Mouse (Mus musculus): ENCODE measurements around the gene Fis1.
A peak's percentile ranks its signal among the peaks of the same experiment; 100 is the strongest.

The Fis1 gene

DNA sequence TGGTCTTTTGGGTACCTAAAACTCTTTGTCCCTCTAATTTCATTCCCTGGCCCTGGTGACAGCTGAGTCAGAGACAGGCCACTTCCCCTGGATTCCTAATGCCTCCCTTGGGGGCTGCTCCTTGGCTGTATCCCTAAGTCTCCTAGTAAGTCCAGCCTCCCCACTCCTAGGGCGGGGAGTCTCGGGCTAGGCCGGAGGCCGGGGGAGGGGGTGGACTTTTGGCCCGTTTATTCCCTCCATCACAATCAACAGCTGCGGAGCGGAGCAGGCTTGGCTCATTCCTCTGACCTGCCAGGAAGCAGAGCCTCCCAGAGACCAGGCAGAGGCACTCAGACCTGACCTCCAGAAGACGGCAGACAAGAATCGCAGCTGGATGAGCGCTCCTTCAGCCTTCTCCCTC, 14.5 kb downstream of the Fis1 start:
- no peak for DNase-seq (ENCODE audit: low read depth, low spot score)

DNA sequence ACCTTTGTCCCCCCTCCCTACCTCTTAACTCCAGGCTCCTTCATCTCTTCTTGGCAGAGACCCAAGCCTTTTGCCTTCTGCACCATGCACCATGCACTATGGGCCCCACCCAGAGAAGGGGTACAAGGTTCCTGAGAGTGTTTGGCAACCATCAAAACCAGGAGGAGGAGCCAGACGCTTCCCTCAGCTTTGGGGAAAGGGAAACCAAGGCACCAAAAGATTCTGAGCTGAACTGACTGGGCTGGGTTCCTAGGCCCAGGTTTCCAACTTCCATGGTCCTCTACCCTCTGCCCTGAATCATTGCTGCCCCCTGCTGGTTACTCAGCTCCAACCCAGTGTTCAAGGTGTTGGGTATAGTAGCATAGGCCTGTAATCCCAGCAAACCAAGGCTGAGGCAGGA, 17.6 kb downstream of the Fis1 start:
- DNase-seq (ENCODE audit: low read depth, low spot score): peak; percentile 71

DNA sequence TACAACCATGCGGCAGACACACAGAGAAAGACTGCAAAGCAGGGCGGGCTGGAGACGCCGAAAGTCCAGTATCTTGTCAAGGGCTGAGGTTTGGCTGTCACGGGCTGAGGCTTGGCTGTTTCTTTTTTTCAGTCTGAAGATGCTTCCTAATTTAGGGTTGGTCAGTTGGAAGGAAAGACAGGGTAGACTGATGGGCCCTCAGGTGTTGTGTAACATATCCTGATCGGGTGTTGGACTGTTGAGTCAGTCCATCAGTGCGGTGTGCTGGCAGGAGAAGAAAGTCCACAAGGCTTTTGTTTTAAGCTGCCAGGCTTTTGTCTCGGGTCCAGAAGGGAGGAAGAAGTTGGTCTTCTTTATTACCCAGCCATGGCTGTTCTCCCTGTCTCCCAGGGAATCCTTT, 20.6 kb downstream of the Fis1 start:
- no peak for DNase-seq (ENCODE audit: low read depth, low spot score)

DNA sequence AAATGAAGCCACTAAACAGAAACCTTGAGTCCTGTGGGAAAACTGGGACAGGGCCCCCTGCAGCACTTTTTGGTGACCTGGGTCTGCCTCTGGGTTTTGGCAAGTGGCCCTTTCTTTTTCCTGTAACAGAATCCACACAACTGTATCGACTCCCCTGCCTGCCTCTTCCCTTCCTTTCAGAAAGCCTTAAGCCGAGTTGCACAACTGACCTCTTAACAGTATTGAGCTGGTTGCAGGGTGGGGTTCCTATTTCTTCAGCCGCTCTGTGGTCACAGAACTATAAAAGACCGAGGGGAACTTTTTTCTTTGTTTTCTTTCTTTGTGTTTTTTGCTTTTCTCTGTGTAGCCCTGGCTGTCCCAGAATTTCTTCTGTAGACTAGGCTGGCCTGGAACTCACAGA, 24.7 kb downstream of the Fis1 start:
- DNase-seq (ENCODE audit: low read depth, low spot score): no peak

DNA sequence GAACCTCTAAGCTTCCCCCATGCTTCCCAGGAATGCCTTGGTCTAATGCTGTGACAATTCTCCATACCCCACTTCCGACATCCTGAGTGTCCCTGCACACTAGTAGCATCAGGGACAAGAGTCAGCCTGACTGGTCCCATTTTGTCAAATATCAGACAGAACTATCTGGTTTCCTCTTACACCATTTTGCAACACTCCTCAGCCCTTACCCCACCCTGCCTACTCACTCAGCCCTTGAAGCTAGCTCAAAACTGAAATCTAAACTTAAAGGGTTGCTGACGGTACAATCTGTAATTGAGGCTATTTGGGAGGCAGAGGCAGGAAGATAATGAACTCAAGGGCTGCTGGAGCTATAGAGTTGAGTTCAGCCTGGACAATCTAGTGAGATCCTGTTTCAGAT, 26.7 kb downstream of the Fis1 start:
- DNase-seq (ENCODE audit: low read depth, low spot score): no peak

DNA sequence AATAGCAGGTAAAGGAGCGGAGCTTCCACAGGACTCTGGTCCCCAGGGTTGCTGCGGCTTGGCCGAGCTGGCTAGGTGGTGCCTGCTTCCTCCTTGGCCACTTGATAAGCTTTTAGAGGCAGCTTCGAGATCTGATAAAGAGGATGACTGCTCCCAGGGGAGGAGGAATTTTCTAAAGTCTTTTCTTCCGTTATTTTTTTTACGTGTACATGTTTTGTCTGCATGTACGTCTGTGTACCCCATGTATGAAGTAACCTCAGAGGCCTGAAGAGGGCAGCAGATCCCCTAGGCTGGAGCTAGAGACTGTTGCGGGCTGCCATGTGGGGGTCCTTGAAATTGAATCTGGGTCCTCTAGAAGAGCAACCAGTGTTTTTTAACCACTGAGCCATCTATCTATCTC, 27.9 kb downstream of the Fis1 start:
- peak; percentile 19 for DNase-seq (ENCODE audit: low read depth, low spot score)

DNA sequence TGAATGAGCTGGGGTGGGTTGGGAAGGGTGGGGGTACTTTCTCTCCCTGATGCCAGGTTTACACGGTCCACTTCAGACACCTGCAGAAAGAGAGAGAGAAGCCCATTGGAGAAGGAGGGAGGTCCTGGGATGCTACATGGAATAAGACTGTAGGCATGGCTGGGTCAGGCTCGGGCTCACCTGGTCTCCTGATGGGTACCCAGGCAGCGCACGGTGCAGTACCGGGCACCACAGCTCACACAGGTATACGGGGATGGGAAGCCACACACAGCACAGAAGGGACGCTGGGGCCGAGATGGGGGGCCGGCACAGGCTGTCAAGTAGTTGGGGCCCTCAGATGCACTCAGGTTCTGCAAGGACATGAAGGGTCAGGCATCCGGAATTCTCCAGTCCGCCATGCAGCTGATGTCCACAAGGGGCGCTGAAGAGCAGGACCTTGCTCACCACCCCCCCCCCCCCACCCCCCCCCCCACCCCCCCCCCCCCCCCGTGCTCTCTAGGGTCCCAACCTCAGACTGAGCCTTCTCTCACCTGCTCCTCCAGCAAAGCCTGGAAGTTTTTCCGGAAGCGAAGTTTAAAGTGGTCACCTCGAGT, 29.4 kb downstream of the Fis1 start:
- DNase-seq (ENCODE audit: low read depth, low spot score): peak; percentile 44

DNA sequence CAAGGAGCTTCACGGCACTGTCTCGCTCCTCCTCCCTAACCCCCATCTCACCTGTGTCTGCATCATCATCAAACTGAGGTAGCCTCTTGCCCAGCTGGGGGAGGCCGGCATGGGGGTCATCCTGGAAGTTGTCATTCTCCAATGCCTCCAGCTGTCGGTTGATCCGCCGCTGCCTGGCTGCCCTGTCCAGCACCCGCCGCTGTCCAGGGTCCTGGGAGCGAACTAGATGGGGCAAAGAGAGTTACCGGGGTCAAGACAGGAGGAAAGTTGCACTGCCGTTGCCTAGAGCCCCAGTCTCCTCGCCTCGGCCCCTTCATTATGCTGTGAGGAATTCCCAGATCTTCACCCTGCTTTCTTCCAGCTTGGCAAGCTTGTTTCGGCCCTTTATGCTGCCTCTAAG, 31.8 kb downstream of the Fis1 start:
- no peak for DNase-seq (ENCODE audit: low read depth, low spot score)

DNA sequence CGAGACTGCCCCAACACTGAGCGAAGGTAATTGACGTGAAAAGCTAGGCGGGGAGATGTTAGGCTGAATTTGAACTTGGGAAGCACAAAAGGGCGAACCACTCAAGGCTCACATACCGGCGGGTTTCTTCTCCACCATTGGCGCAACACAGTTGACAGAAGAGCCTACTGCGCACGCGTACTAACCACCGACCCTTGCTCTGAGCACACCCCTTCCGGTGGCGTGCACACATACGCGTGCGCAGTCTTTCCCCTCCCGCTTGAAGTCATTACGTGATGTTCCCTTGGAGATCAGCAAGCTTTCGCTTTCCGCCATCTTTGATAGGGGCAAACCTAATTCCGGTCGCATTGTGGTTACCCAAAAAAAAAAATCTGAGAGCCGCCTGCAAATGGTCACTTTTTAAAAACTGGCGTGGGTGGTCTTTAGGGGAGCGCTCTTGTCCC, 33.6 kb downstream of the Fis1 start, which contains the start of gene Plod3:
Gene Plod3, plus strand, starts transcription at position 325 of the 443 bp plus-strand sequence.
- peak; percentile 99 for DNase-seq (ENCODE audit: low read depth, low spot score)

DNA sequence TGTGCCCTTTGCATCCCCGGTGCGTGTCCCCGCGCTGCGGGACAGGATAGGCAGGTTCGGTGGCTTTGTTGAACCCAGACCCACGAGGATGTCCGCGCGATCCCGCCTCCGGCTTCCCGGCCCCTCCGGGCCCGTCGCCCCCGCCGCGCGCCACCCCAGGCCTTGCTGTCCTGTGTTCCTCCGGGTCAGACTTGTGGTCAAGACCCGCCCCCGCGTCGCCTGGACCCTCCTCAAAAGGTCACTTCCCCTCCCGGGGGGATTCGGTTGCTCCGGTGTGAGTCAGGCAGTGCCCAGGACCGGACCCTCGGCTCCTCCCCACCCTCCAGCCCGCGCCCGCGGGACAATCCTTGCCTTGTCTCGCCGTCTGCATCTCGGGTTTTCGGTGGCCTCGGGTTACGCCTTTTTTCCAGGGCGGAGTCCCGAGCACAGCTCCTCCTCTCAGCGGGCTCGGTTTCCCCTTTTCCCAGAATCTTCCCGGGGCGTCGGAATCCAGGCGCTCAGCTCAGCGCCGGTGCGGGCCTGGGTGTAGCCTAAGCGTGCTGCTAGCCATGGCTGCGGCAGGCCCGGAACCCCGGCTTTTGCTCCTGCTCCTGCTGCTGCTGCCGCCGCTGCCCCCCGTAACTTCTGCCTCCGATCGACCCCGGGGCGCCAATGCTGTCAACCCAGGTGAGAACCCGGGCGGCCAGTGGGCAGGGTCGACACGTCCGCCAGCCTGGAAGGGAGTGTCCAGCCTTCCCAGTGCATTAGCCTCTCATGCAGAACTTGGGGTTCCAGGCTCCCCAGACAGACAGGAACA, 34.3 kb downstream of the Fis1 start:
- DNase-seq (ENCODE audit: low read depth, low spot score): no peak

DNA sequence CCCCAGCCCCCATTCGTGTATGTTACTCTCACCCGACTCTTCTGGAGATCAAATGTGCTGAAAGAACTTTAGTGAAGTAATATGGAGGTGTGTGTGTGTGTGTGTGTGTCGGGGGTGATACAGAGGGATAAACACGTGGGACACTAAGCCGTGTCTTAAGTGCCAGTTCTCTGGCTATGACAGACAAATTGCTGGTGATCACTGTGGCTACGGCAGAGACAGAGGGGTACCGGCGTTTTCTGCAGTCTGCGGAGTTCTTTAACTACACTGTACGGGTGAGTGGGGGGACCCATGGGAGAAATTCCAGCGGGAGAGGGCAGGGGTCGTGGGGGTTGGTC, 34.8 kb downstream of the Fis1 start, which contains the start of gene Znhit1:
Gene Znhit1, minus strand, starts transcription at position 88 of the 338 bp plus-strand sequence.
- no peak for DNase-seq (ENCODE audit: low read depth, low spot score)

DNA sequence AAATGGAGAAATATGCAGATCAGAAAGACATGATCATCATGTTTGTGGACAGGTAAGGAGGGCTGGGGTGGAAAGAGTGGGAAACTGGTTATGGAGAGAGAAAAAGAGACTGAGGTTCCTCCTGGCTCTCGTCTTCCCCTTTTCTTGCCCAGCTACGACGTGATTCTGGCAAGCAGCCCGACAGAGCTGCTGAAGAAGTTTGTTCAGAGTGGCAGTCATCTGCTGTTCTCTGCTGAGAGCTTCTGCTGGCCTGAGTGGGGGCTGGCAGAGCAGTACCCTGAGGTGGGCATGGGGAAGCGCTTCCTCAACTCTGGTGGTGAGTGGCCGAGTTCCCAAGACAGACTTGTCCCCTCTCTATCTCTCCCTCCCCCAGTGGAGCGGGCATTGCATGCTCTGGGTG, 35.3 kb downstream of the Fis1 start:
- DNase-seq (ENCODE audit: low read depth, low spot score): peak; percentile 16

DNA sequence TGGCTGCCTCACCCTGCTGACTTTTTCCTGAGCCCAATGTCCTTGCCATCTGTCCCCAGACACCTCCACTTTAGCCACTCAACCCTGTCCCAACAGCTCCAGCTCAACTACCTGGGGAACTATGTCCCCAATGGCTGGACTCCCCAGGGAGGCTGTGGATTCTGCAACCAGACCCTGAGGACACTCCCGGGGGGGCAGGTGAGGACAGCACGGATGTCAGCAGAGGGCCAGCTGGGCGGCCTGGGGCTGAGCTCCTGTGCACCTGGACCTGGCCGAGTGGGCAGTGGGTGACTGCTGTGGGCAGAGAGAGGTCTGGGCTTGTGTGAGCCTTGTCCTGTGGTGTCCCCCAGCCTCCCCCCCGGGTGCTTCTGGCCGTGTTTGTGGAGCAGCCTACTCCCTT, 36.7 kb downstream of the Fis1 start:
- DNase-seq (ENCODE audit: low read depth, low spot score): no peak

DNA sequence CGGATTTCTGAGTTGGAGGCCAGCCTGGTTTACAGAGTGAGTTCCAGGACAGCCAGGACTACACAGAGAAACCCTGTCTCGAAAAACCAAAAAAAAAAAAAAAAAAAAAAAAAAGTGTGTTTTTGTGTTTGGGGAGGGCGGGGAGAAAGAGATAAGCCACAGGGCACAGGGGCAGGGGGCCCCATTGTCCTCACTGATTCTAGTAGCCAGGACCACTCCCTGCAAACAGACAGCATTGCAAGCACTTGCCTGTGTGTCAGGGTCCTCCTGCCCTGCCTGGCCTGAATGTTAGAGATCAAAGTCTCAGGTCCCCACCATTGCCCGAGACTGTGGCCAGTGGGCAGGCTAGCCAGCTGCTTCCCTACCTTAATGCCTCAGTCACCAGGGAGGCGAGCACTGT, 46.4 kb downstream of the Fis1 start:
- no peak for DNase-seq (ENCODE audit: low read depth, low spot score)

DNA sequence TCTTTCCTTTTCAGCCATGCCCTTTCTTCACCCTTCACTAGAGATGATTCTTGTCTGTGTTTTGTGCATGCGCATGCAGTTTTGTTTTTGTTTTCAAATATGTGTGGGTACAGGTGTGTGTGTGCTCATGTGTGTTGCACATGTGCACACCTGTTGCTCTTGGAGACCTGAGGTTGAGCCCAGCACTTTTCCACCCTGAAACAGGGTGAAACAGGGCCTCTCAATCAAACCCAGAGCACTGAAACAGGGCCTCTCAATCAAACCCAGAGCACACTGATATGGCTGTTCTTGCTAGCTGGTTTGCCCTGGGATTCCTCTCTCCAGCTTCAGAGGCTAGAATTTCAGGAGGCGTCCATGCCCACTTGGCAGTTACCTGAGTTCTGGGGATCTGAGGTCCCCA, 47.5 kb downstream of the Fis1 start:
- DNase-seq (ENCODE audit: low read depth, low spot score): peak; percentile 64

DNA sequence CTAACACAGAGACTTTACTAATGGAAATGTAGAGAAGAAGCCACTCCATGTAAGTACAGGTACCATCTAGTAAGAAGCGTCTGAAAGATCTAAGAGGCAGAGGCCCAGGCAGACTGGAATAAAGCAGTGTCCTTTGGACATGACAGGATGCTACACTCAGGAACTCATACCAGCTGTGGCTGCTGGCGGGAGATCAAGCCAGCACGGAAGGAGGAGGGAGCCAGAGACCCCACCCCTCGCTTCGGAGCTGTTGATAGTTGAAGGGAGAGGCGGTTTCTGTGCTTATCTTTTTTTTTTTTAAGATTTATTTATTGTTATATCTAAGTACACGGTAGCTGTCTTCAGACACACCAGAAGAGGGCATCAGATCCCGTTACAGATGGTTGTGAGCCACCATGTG, 54.2 kb downstream of the Fis1 start:
- no peak for DNase-seq (ENCODE audit: low read depth, low spot score)

DNA sequence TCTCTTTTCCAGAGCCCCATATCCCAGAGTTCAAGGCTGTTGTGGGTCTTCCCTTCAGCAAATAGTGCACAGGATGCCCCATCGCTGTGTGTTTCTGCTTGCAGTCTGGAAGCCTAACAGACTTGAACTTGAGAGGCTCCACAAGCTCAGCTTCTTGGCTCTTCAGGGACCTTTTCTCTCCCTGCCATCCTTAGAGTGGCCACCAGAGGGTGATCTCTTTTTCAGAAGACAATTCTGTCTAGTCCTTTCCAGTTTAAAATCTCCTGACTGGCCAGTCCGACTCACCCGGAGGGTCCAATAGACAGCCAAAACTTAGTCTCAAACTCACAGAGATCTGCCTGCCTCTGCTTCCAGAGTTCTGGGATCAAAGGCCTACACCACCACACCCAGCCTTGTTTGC, 56.9 kb downstream of the Fis1 start:
- peak; percentile 53 for DNase-seq (ENCODE audit: low read depth, low spot score)

DNA sequence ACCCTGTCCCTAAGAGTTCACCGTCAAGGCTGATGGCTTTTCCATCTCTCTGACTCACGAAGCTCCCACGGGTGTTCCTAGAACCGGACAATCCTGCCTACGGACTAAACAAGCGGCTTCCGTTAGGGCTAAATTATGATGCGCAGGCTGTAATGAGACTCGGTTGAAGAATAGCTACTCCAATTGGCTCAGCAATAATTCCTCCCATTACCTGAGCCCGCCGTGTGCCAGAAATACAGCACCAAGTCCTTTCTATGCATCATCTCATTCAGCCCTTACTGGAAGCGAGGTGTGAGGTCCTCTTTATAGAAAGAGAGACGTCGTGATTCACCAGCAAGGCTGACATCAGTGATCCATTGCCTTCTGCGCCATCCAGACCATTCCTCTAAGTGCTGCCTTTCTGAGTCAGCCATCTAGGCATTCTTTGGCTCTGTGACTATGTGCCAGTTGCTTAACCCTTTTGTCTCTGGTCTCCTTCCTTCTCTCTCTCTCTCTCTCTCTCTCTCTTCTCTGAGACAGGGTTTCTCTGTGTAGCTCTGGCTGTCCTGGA, 59.4 kb downstream of the Fis1 start:
- DNase-seq (ENCODE audit: low read depth, low spot score): no peak

Measured in A20 (cell line).